Mouse (Mus musculus) spleen, postnatal 10 days (tissue): ENCODE data around the gene Cables2.

Experiments
- DNase-seq, 2 experiments: peaks; one replicate each; pipeline ENCODE4 v3.0.0; 2021 to 2022; ENCODE audit warnings: low spot score in 2 of 2

Cables2 gene

DNA sequence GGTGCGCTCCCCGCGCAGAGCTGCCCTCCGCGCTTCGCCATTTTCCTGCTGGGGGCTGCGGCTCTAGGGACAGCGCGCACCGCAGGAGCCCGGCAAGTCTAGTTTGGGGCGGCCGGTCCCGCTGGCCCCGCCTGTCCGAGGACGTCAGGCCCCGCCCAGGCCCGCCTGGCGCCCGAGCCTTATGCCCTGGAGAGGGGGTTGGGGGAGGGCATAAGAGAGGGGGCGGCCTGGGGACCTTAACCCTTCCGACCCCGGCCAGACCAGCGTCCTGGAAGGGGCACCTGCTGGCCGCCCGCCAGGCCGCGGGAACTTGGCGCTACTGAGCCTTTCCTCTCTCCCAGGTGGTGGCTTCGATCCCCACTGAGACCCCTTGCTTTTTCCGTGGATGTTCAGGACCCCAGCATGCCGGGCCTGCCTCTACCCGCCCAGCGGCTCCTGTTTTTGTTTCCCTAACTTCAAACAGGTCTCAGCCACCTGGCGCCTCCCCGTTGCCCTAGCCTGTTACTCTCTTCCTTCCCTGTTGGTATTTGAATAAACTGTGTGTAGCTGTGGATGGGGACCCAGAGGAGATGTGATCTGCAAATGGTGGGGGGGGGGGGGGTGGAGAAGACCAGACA is 47.4 kb downstream of the Cables2 start, which contains the start of gene Lama5:
Lama5 (minus strand) TSS at position 98 of the 617 bp plus-strand sequence.
- DNase-seq, result no peak

DNA sequence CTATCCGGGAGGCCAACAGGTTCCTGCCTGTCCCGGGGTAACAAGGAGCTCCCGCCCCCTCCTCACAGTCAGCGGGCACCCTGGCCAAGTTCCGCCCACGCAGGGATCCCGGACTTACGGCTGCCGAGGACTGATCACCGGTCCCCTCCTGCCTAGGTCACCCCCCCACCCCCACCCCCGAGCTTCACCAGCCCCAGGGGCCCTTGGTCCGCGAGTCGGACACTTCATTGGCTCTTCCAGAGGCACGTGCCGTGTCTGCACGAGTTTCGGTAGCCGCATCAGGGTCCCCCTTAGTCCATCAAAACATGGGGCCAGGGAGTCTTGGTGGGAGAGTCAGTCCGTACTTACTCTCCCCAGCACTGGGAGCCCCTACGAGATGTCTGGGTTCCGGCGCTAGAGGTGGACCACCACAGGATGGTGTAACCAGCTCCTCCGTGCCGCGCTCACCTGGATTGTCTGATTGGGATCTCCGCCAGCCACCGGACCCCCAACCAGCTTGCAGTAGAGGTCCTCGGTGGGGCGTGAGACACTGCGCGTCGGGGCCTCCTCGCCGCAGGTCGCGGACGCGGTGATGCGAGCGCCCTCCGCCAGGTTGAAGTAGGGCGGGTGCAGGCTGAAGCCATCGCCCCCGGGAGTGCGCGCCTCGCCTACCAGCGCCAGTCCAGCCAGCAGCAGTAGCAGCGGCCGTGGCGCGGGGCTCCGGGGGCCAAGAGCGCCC is 48.1 kb downstream of the Cables2 start:
- DNase-seq, result no peak

DNA sequence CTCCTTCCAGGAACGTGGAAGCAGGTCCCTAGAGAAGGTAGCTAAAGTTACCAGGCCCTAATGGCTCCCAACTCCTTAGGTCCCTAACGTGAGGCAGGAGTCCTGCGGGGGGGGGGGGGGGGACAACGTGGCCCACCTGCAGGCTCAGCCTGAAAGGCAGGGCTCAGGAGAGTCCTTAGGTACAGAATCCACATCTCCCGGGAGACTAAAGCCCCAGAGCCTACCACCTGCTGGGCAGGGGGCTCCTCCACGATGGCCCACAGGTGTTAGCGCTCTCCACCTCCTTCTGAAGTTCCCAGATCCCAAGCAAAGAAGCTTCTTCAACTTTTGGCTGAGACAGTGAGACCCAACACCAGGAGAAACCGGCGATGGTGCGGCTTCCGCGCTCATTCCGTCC is 48.7 kb downstream of the Cables2 start:
- DNase-seq, result no peak

DNA sequence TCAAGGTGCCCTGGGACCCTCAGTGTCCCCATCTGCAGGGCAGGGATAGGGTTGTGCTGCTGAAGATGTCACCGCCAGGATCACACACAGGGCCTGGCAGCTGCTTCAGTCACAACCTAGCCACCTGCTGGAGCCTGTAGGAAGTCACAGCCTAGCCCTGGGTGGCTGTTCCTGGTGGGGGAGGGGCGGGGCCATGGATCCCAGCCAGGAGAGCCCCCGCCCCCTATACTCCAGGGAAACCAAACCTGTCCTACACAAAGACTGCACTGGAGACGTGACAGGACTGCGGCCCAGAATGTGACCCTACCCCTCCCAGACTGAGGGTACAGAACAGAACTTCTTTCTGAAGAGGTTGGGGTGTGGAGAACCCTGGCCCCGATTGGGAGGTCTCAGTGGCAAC is 51.0 kb downstream of the Cables2 start:
- no peak for DNase-seq

DNA sequence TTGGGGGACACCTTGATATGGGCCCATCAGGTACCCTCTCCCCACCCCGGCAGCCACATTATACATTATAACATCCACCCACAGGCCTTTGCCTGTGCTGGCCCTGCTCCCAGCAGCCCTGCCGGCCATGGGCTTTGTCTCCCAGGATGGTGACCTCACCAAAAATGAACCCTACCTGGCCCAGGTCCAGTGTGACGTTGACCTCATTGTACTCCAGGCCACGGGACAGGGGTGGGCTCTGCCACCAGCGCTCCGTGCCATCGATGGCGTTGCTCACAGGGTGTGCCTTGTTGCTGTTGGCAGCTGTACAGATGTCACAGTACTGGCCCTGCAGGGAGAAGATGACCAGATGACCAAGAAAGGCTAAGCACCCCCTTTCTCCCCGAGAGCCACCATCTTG is 52.2 kb downstream of the Cables2 start:
- no peak for DNase-seq

DNA sequence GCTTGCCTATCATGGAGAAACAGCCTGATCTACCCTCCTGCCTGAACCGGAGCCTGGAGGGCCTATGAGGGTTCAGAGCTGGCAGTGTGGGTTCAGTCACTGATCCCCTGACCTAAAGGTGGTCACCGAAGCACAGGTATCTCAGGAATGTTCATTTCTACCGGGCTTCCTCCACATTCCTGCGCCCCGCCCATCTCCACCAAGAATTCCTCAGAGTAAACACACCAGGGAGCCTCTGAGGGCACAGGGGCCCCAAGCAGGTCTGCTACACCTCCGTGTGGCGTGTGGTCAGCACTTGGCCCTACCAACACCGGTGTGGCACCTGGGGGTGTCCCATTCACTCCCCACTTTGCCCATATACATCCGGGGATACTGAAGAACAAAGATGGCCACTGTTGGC is 53.1 kb downstream of the Cables2 start:
- no peak for DNase-seq

DNA sequence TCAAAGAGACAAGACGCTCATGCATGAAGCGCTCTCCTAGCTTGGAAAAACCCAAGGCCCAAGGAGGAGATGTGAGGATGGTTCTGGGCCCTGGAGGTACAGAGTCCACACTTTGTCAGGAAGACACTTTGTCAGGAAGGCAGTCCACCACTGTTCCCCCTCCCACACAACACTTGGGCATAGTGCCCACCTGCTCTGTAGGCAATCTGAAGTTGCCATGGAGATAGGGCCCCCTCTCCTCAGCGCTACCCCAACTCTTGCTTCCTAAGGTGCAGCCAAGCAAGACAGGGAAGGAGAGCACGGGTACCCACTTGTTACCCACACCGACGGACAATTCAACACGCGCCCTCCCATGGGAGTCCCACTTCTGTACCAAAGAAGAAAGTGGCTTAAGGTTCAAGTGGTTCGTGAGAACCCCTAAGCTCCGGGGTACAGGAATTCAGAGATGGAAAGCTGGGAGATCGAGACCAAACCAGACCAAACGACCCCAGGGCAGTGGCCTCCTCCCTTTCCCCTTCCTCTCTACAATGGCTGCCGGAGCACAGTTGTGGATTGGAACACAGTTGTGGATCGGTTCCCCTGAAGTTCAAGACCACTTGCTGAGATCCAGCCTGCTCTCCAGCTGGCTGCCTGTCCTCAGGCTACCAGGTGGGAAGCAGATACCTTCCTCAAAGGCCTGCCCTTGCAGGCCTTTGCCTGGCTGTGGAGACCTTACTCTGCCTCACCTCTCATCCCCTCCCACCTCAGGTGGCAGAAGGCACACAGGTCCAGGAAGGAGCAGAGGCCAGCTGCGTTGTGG is 54.0 kb downstream of the Cables2 start:
- DNase-seq, result no peak

DNA sequence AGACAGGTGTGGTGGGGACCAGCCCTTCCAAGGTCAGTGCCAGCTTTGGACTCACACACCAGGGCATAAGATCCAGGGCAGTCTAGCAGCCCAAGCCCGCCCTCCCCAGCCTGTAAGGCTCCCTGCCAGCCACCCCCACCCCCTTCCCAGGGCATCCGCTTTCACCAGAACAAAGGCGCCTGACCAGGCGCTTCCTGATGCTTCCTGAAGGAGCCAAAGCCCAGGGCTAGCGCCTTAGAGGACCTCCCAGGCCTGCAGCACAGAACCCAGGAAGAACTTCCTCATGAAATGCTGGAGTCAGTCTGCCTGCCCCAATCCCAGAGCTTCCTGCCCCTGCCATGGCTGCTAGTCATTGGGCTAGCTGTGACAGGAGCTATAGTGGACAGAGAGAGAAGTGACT is 54.6 kb downstream of the Cables2 start:
- peak in 1 of 2 experiments; percentile 12 for DNase-seq

DNA sequence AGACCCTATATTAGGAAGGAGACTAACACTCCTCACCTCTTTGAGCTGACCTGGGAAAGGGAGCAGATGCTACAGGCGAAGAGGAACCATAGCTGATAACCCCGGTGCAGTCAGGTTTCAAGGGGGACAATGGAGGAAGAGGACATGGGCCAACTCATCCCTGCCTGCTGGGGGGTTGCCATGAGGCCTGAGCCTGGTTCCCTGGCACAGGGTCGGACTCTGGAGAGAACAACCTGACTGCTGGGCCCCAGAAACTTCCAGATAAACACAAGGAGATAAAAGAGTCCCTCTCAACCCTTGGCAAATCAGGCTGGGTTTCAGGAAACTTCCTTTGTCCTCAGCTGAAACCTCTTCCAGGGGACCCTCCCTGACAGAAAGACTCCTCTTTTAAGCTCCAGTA is 55.1 kb downstream of the Cables2 start:
- DNase-seq, result peak; percentile 3 to 13

DNA sequence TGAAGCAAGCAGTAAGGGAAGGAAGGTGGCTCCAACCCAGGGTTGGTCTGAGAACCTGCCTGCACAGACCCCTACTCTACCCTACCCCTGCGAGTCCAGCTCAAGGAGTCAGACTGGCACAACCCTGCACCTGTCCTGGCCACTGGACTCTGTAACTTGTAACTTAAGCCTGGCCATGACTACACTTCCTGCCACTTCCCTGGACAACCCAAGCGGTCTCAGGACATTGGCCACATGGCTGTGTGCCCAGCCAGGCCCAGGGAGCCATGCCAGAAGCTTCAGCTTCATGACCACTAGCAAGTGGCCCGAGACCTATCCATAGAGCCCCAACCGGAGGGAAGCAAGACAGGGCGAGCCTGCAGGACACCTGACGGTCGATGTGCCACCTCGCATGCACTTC is 55.7 kb downstream of the Cables2 start:
- DNase-seq, result peak; percentile 4 to 19

DNA sequence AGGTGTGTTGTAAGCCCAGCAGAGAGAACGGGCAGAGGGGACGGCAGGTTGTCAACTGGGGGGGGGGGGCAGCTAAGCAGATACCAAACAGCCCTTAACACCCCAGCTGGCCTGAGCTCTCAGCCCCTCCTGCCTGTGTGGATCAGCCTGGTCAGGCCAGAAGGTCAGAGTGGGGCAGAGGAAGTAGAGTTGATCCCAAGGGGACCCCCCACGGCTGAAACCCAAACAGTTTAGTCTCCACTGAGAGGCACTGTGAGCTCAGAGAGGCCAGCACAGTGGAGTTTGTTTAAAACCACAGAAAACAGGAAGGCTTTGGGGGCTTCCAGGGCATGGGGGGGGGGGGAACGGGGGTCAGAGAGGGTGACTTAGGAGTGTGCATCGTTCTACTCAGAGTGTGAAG is 56.4 kb downstream of the Cables2 start:
- peak in 1 of 2 experiments; percentile 16 for DNase-seq

DNA sequence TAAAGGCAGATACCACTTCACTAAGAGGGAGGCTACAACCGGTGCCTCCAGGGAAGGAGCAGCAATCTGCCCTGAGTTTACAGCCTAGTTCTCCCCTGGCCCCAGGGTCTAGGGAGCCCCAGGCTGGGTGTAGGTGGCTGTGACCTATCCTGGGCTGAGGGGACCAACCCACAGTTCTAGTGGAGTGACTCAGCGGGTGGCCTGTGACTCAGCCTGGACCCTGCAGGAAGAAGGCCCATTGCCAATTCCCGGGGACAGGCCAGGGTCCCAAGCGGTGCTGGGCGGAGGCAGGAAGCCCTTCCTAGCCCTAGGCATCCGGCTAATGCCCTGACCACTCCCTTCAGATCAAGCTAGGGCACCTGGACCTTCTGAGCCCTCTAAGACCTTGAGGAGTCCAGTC is 57.3 kb downstream of the Cables2 start:
- no peak for DNase-seq

DNA sequence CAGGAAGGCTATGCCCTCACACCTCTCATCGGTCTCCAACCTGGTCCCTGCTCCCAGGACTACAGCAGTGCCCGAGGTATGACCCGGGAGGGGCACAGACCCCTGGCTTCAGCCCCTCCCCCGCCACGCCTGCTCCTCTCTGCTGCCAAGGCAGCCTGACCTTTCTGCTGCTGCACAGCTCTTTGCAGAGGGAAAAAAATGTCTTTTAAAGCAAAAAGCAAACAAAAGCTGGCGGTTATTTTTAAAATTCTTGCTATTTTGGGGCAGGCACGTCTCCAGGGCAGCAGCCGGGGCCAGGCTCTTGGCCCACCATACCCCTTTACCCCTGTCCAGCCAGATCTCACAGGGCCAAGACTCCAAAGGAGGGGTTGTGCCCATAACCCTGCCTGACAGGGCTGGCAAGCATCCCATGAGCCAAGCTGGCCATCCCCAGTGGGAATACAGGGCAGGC is 58.3 kb downstream of the Cables2 start:
- DNase-seq, result no peak

DNA sequence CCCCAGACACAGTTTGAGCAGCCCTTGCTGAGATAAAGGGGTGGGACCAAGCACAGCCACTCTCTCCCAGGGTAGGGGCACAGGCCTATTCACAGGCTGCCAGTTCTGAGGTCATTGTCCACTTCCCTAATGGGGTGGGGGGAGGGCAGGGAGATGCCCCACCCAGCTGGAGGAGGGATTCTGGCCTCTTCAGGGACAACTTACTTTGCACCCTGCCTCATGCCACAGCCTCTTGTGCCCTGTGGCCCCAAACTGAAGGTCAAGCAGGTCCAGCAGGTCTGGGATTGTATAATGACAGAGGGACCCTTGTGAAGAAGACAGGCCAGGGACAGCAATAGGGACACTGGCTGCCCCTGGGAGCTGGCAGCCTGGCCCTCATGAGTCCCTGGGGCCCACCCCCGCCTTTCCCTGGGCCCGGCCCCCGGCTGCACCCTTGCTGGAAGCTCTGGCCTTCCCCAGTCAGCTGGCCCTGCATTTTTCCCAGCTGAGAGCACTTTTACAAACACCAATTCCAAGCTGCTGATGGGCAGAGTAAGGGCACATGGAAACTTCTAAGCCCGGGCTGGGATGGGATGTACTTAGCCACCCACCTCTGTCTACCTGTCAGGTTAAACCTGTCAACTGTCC is 58.8 kb downstream of the Cables2 start:
- no peak for DNase-seq

DNA sequence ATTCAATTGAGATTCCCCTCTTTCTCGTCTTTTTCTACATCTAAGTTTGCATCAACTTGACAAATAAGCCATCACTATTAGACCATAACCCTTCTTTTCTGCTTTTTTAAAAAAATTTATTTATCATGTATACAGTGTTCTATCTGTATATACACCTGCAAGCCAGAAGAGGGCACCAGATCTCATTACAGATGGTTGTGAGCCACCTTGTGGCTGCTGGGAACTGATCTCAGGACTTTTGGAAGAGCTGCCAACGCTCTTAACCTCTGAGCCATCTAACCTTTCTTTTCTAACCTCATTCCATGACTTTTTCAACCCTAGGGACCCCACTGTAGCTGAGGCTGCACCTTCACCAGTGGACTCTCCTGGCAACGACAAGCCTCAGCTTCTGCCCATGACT is 61.0 kb downstream of the Cables2 start:
- no peak for DNase-seq

DNA sequence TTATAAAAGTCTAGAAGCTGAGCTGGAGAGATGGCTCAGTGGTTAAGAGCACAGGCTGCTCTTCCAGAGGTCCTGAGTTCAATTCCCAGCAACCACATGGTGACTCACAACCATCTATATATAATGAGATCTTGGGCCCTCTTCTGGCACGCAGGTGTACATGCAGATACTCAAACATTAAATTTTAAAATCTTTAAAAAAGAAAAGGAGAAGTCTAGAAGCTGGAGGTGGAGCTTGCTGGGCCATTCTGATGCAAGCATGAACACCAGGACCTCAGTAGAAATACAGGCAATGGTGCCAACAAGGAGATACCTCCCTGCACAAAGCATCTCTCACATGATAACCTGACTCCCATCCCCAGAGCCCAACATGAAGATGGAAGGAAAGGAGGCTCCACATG is 64.3 kb downstream of the Cables2 start:
- DNase-seq, result no peak
